Mouse (Mus musculus) macrophage (primary cell): ENCODE results near the gene Lrmda. TPM values are rescaled to one million over a fixed set of nuclear protein-coding genes. Genes with fewer than 3 reads are reported as not detected.

ENCODE experiments used
- H3K27ac ChIP-seq: fragments of 350-480 bp; formaldehyde crosslinking; 2 replicates; pipeline ENCODE4 v1.9.0; 2021
- H3K36me3 ChIP-seq: fragments of 350-480 bp; formaldehyde crosslinking; 2 replicates; pipeline ENCODE4 v1.9.0; 2021; ENCODE audit errors: inconsistent target
- H3K4me3 ChIP-seq: fragments of 350-480 bp; formaldehyde crosslinking; 2 replicates; pipeline ENCODE4 v1.9.0; 2021; ENCODE audit errors: inconsistent target
- H3K79me2 ChIP-seq: fragments of 350-480 bp; formaldehyde crosslinking; 2 replicates; pipeline ENCODE4 v1.9.0; 2021; ENCODE audit errors: inconsistent target
- WGBS: methylation state at CpG from one replicate; pipeline ENCODE4 v1.1.7; 2026; ENCODE audit warnings: inconsistent platforms; ENCODE audit not compliant: missing documents; 5-methylcytosine and 5-hydroxymethylcytosine counted together
- polyA plus RNA-seq: library from polyadenylated mRNA; stranded (reverse); fragments of 250-400 nt; gene quantifications from 3 replicates; pipeline ENCODE4 v1.2.4, GENCODE M21; 2018; ENCODE audit warnings: inconsistent platforms

Gene Lrmda
- polyA plus RNA-seq, 1 experiment from 2014 or later, result 18.1 TPM

DNA sequence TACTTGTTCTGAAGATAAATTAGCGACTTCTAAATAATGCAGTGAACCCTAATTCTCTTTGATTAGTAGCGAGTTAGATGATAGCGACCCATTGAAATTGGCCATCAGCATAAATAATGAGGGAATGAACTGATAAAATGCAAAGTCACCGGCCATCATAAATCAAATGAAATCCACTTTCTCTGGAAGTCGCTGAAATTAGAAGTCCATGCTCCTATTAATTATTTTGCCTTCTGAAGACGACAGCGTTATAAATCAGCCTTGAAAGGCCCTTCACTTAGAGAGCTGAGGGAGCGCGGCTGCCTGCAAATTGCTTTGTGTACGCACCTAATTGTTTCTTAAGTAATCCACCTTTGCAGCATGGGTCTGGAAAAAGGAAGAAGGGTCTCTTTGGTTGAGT is 374.1 kb downstream of the Lrmda start:
- Histone ChIP-seq H3K4me3 (no peak overlapping the region), H3K36me3 (no peaks in the 10 kb centered on the region), H3K27ac (no peak overlapping the region), H3K79me2 (no peaks in the 10 kb centered on the region)
- WGBS, result 82% methylated on average over 10 of the region's 10 CpGs

DNA sequence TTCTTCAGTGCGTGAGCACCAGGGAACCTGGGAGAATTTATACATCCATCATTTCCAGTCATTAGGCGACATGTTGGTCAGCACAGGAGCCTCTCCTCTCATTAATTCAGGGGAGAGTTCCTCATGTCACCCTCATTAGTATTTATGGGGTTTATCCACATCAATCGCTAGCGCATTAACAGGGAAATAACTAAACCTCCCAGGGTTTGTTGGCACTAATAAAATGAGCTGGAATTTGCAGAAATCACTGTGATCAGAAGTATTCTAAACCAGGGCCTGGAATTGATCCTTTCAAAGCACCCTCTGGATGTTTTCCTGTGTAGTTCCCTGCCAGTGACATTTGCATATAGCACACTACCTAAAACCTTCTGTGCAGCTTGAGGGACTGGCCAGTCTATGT is 382.9 kb downstream of the Lrmda start:
- H3K27ac ChIP-seq, result no peak overlapping the region
- H3K4me3 ChIP-seq, result no peak overlapping the region
- H3K79me2 ChIP-seq, result no peaks in the 10 kb centered on the region
- WGBS, result 90% methylated on average over 4 of the region's 4 CpGs
- no peaks in the 10 kb centered on the region for H3K36me3 ChIP-seq

DNA sequence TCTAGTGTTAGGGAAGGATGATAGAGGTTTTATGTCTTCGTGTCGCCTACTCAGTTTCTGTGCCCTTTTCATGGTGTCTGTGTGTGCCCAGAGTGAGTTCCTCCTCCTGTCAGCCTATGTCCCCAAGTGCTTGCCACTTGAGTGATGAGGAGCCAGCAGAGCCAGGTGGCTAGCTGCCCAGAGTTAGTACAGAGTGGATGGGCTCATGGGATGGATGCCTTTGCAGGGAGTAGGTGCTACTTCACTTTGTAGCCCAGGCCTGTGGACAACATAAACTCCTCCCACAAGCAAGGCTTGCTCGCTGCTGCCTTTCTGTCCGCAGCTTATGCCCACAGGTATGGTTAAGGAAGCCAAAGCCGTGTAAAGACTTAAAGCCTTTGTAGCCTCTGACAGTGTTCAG is 387.1 kb downstream of the Lrmda start:
- no peak overlapping the region for H3K4me3 ChIP-seq
- no peak overlapping the region for H3K27ac ChIP-seq
- WGBS, result 96% methylated on average over 5 of the region's 5 CpGs
- H3K36me3 ChIP-seq, result no peaks in the 10 kb centered on the region
- no peaks in the 10 kb centered on the region for H3K79me2 ChIP-seq

DNA sequence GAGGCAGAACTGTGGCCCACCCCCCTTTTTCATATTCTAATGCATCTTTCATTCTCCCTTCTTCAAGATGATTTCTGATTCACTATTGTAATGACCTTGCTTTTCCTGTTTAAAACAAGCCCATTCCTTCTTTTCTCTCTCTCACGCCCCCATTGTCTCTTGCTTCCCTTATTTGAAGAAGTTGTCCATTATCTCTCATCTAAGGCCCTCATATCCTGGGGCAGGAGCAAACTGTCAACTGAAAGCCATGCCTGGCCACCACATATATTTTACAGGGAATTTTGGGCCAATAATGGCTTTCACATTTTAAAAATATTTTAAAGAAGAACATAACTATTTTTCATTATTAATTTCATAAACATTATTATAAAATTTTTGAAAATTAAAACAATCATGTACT is 391.3 kb downstream of the Lrmda start:
- no peak overlapping the region for H3K27ac ChIP-seq
- 83% methylated on average over 1 of the region's 1 CpGs for WGBS
- H3K36me3 ChIP-seq, result no peaks in the 10 kb centered on the region
- no peak overlapping the region for H3K4me3 ChIP-seq
- H3K79me2 ChIP-seq, result no peaks in the 10 kb centered on the region

DNA sequence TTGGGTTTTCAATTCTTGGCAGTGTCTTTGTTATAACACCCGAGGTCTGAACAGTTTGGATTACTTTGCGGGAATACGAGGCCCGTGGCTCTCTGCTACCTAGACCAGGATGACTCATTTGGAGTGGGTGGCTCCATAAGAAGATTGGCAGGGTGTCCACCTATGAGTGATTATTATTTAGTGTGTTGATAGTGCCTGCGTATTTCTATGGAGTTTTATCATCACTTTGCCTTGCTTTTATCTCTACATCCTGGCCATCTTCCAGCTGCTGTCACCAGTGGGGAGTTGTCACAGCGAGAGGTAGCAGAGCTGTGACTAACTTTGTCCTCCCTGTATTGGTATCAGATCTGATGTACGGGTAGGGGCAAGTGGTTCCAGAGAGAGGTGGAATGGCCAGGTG is 393.7 kb downstream of the Lrmda start:
- Histone ChIP-seq H3K36me3 (no peaks in the 10 kb centered on the region), H3K79me2 (no peaks in the 10 kb centered on the region), H3K4me3 (no peak overlapping the region), H3K27ac (no peak overlapping the region)
- WGBS, result 94% methylated on average over 7 of the region's 7 CpGs

DNA sequence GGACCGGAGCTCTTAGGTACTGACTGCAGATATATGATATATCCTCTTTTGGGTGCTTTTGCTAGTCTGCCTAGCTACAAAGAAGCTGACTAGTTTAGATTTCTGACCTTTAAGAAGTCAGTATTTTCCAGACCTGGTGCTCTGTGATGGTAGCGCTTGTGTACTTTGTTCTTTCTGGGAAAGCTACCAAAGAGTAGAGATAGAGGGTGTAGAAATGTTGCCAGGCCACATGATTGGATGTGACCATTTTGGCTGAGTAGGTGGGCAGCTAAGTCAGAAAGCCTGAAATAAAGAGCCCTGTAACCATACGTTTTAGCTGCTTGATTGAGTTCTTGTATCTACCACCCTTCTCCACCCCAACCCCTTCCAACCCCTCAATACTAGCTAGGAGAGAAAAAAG is 398.2 kb downstream of the Lrmda start:
- no peak overlapping the region for H3K4me3 ChIP-seq
- no peaks in the 10 kb centered on the region for H3K36me3 ChIP-seq
- WGBS, result 96% methylated on average over 3 of the region's 3 CpGs
- no peak overlapping the region for H3K27ac ChIP-seq
- H3K79me2 ChIP-seq, result no peaks in the 10 kb centered on the region

DNA sequence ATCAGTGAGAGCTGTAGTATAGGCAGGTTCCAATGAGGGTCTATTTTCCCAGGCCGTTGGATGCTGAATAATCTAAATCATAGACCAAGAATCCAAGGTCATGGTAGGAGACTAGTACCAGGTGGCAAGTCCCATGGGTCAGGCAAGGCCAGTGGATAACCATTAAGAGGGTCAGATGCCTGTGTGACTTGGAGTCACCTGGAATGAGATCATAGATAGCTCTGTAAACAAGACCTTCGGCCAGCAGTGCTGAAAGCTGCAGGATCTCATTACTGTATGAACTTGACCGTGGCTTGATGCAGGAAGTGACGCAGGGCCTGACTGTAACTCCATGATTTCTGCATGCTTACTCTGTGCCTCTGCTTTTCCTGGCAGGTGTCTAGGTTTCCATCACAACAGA is 402.2 kb downstream of the Lrmda start:
- H3K36me3 ChIP-seq, result no peaks in the 10 kb centered on the region
- H3K4me3 ChIP-seq, result no peak overlapping the region
- 98% methylated on average over 4 of the region's 4 CpGs for WGBS
- H3K27ac ChIP-seq, result no peak overlapping the region
- H3K79me2 ChIP-seq, result no peaks in the 10 kb centered on the region

DNA sequence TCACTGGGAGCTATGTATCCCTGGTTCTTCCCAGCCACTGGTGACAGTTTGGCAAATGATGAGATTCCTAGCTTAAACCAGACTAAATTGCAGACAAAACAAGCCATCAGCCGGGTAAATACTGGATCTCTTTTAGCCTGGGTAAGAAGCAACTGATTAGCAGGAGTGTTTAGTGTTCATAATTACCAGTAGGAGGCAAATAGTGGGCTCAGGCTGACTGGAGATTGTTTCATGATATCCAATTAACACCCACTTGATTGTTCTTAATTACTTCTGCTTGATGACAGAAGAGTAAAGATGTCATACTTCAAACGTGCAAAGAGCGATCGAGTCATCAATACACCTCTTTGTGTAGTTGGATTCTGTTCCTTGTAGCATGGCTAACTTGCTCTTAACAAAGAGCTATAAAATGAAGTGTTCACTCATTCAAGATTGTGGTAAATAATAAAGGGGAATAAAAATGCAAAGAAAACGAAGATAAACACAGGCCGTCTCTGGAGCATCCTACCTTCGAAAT is 405.6 kb downstream of the Lrmda start:
- Histone ChIP-seq H3K36me3 (no peaks in the 10 kb centered on the region), H3K79me2 (no peaks in the 10 kb centered on the region), H3K4me3 (no peak overlapping the region), H3K27ac (no peak overlapping the region)
- 96% methylated on average over 7 of the region's 7 CpGs for WGBS

DNA sequence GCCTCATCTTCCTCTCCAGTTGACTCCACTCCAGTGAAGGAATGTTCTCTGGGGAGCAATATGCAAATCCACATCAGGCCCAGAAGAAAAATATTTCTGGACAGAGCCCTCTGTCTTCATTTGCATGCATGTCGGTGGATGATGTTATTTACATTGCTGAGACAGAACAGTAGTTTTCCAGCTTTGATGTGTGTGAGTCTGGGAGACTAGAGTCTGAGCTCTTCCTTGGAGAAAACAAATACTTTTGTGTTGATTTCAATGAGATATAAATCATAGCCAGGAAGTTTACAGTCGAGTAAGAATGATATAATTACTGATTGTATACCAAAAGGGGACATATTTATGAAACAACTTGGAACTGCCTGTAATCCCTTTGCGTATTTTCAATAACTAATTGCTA is 415.9 kb downstream of the Lrmda start:
- WGBS, result 70% methylated on average over 3 of the region's 3 CpGs
- no peaks in the 10 kb centered on the region for H3K36me3 ChIP-seq

DNA sequence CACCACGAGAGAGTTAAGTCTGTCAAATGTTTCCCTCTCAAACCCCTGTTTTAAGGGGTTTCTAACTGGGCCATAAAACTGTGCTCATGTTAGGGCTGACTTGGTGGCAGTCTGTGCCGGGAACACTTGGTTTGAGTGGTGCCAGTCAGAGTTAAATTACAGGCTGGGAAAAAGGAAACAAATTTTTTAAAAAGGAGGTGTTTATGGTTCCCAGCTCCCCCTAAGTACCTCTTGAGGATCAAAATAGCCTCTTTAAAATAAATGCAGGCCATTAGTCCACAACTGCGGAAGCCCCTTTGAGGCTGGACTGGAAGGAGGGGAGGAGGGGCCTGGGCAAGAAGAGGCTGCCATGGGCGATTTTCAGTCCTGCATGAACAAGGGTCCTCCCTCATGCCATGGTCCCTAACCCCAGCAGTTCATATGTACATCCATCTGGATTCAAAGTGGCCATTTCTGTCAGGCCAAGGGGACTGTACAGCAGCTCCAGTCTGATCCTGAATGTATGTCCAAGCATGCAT is 416.4 kb downstream of the Lrmda start:
- WGBS, result 63% methylated on average over 4 of the region's 4 CpGs
- H3K27ac ChIP-seq, result no peak overlapping the region
- no peaks in the 10 kb centered on the region for H3K79me2 ChIP-seq
- H3K36me3 ChIP-seq, result no peaks in the 10 kb centered on the region
- H3K4me3 ChIP-seq, result no peak overlapping the region

More for the DNA sequence above, 415.9 kb downstream of the Lrmda start:
- no peak overlapping the region for H3K27ac ChIP-seq
- H3K79me2 ChIP-seq, result no peaks in the 10 kb centered on the region
- H3K4me3 ChIP-seq, result no peak overlapping the region

DNA sequence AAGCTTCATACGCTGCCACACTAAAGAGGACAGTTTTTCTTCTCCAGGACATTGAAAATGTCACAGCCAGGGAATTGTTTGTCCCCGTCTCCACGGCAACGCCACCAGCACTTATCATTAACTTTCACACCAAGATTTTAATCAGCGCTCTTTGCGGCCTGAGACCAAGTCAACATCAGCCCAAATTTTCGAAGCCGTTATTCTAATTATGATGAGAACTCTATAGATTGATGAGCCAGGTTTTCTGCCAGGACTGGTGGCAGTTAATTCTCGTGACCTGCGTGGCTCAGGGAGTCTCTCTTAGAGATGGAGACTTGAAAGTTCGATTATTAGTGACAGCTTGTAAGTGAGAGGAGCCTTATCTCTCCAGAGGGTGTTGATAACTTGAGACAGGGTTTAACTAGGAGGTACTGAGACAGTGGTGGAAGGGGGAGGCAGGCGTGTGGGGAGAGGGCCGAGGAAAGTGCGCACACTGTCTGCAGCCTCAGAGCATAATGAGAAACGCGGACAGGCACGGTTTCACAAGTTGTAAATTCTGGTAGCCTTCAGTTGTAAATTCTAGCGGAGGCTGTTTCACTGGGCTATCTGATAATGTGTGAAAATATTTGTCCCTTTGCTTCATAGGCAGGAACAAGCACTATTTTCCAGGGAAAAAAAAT is 421.0 kb downstream of the Lrmda start:
- whole genome bisulfite sequencing, result 82% methylated on average over 16 of the region's 18 CpGs
- no peaks in the 10 kb centered on the region for H3K36me3 ChIP-seq
- H3K27ac ChIP-seq, result no peak overlapping the region
- H3K4me3 ChIP-seq, result no peak overlapping the region
- H3K79me2 ChIP-seq, result no peaks in the 10 kb centered on the region

DNA sequence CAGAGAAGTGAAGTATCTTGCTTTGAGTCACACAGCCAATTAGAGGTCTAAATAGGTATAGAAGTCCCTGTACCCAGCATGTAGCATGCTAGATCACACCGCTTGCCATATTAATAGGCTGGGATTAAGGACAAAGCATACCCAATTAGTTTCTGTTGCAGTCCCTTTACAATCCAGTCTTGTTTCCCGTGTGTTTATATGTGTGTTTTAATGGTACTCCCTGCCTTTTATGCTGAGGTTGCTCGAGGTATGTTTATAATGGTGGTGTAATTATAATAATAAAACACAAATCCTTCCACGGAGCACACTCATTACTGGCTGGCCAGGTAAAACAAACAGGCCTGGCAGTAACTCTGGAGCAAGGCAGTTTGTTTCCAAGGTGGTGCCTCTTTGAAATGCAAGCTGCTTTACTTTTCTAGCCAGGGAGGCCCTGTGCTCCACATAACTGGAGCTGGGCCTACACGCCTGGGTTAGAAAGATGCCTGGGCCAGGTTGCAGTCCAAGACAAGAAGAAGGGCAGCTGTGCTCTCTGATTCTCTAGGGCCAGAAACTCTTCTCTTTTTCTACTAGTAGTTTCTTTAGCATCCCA is 422.4 kb downstream of the Lrmda start:
- Histone ChIP-seq H3K4me3 (no peak overlapping the region), H3K36me3 (no peaks in the 10 kb centered on the region), H3K79me2 (no peaks in the 10 kb centered on the region), H3K27ac (no peak overlapping the region)
- WGBS, result 95% methylated on average over 5 of the region's 5 CpGs

DNA sequence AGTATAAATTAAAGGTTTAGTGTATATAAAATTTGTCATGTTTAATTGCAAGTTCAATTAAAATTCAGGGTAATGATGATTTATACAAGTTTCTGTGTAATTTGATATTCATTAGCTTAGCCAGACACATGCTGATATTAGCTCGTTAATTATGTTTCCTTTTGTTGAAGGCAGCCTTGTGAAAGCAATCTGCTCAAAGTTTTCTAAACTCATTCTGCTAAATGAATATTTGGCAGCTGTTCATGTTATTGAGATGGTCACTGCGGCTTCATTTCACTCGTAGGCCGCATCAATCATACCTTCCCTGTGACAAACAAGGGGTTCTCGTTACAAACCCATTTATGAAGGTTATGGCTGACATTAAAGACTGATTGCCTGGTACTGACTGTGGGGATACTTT is 423.2 kb downstream of the Lrmda start:
- H3K4me3 ChIP-seq, result no peak overlapping the region
- whole genome bisulfite sequencing, result 91% methylated on average over 5 of the region's 5 CpGs
- H3K79me2 ChIP-seq, result no peaks in the 10 kb centered on the region
- no peaks in the 10 kb centered on the region for H3K36me3 ChIP-seq
- no peak overlapping the region for H3K27ac ChIP-seq

DNA sequence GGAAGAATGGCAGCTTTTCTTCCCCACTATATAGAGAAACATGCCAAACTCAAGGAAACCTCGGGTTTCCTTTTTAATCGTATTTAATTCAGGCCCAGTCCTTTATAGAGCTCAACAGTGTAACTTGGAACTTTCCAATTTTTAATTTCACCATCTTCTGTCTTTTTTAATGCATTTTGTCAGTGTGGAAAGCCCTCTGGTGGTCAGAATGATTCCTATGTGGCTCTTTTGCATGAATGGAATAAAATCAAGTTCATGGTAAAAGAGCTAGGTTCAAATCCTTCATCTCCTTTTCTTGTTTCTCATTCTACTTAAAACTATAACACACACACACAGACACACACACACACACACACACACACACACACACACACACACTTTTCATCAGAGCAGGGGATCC is 425.0 kb downstream of the Lrmda start:
- no peaks in the 10 kb centered on the region for H3K36me3 ChIP-seq
- 65% methylated on average over 2 of the region's 2 CpGs for WGBS
- no peaks in the 10 kb centered on the region for H3K79me2 ChIP-seq
- H3K27ac ChIP-seq, result no peak overlapping the region
- H3K4me3 ChIP-seq, result no peak overlapping the region

DNA sequence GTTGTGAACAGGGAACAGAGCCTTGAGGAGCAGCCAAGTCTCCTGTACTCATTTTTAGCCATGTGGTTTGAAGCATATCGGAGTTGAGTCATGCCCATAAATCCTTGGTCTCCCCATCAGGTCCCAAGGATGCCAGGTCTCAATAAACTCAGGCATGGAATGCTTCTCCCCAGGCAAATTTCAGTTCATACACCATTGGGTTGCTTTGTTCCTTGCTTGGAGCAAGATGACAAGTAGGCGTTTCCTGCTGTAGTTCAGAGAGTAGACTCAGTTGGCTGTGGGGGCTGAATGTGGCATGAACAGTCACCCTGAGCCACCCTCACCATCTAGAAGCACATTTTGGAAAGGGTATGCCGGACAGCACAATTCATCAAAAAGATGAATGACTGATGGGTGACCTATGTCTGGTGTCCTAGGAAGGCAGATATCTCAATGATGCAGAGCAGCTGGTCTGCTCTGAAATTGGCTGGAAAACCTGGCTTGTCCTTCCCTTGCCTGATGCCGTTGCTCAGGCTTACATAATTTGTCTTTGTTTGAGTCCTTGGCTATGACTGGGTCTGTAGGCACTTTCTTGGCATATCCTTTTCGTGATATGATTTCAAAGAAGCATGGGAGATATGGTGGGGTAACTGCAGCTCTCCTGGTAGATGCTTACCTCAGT is 425.8 kb downstream of the Lrmda start:
- 93% methylated on average over 5 of the region's 5 CpGs for WGBS

More for the DNA sequence above, 425.8 kb downstream of the Lrmda start:
- H3K36me3 ChIP-seq, result no peaks in the 10 kb centered on the region
- no peaks in the 10 kb centered on the region for H3K79me2 ChIP-seq
- H3K27ac ChIP-seq, result no peak overlapping the region
- H3K4me3 ChIP-seq, result no peak overlapping the region
